Mouse (Mus musculus) hindbrain, embryonic 13.5 days (tissue): ENCODE measurements around the gene Zc3hc1. TPM values are rescaled to one million over a fixed set of nuclear protein-coding genes. Genes with fewer than 3 reads are reported as not detected.

Source experiments
- ATAC-seq: fragments of 200-750 bp; cut with Nextera tagmentation; 2 replicates; pipeline ENCODE4 v1.8.0; 2017; ENCODE audit warnings: moderate TSS enrichment; ENCODE audit not compliant: low FRiP score
- H3K27ac ChIP-seq: fragments of 300-500 bp; sonication (generic); 2 replicates; pipeline ENCODE4 v1.5.1; 2015; ENCODE audit warnings: inconsistent platforms, mild to moderate bottlenecking, moderate library complexity
- H3K27me3 ChIP-seq: fragments of 300-500 bp; sonication (generic); 2 replicates; pipeline ENCODE4 v1.6.1; 2015; ENCODE audit warnings: mild to moderate bottlenecking, inconsistent platforms
- H3K36me3 ChIP-seq: fragments of 300-500 bp; sonication (generic); 2 replicates; pipeline ENCODE4 v1.6.1; 2015; ENCODE audit warnings: mild to moderate bottlenecking, inconsistent platforms
- H3K4me1 ChIP-seq: fragments of 300-500 bp; sonication (generic); replicated peaks from 2 replicates; pipeline ENCODE4 v1.6.1; 2015; ENCODE audit warnings: inconsistent platforms
- H3K4me2 ChIP-seq: fragments of 300-500 bp; sonication (generic); 2 replicates; pipeline ENCODE4 v1.6.1; 2015; ENCODE audit warnings: inconsistent platforms, mild to moderate bottlenecking, moderate library complexity
- H3K4me3 ChIP-seq: fragments of 300-500 bp; sonication (generic); 2 replicates; pipeline ENCODE4 v1.5.1; 2015; ENCODE audit warnings: mild to moderate bottlenecking, inconsistent platforms
- H3K9ac ChIP-seq: fragments of 300-500 bp; sonication (generic); 2 replicates; pipeline ENCODE4 v1.6.1; 2015; ENCODE audit warnings: mild to moderate bottlenecking, inconsistent platforms
- H3K9me3 ChIP-seq: fragments of 300-500 bp; sonication (generic); 2 replicates; pipeline ENCODE4 v1.6.1; 2016; ENCODE audit warnings: inconsistent platforms
- WGBS: fragments of 180-500 bp; shearing (Covaris S2); methylation state at CpG from one replicate; pipeline ENCODE4 v1.1.7; 2015; 5-methylcytosine and 5-hydroxymethylcytosine counted together
- polyA plus RNA-seq: library from polyadenylated mRNA; unstranded; fragments of >200 nt; fragmentation: Nextera tagmentation; extraction: Ambion mirVana; gene quantifications from 2 replicates; pipeline ENCODE4 v1.2.1, GENCODE M21; 2015

Zc3hc1 gene
- polyA plus RNA-seq, 1 experiment from 2014 or later = 64.9 TPM

DNA sequence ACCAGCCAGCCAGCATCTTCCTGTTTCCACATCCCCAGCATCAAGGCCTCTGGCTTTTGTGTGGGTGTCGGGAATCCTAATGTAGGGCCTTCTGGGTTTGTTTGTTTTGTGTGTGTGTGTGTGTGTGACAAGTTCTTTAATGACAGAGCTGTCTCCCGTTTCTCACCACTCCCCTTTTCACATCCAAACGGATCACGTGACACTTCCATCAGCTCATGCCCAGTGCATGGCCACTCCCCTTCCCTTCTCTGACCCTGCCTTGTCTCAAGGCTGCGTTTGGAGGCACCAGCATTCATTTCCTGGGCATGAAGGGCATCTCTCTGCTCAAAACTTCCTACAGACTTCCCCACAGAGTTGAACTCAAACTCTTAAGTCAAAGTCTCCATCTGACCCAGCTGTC lies 27.0 kb downstream of the Zc3hc1 start:
- no peak for ATAC-seq
- peaks cover 61% of the 10 kb centered on the region for H3K36me3 ChIP-seq
- WGBS = 42% methylated on average over 5 of the region's 5 CpGs

DNA sequence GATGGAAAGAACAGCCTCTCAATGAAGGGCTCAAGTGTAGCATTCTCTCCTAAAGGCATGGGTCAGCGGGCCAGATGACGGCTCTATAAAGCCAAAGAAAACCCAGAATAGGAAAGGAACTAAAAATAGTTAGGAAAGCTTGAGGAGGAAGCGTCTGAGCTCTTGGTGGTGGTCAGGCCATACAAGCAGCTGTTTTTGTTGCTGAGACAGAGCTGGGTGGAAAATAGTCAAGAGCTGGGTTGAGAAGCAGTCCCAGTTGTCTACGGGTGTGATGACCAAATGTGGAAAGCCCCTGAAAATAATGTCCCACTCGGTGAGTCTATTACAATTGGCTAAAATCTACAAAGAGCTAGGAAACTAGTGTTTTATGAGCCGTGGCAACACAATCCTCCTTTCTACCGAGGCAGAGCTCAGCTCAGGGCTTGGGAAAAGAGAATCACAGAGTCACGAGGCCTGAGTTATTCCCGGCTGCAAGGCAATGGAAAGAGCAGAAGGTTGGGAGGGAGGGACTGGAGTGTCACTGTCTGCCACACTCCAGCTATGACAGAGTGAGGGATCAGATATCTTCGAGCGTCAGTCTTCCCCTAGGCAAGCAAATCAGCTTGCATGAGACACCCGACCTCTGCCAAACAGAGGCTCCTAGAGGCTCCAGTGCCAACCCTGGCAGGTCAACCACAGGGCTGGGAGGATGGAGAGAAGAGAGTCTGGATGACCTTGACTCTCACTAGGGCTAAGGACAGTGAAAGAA lies 30.9 kb downstream of the Zc3hc1 start:
- Histone ChIP-seq H3K4me3 (no peak overlapping the region), H3K27me3 (no peaks in the 10 kb centered on the region), H3K27ac (no peak overlapping the region), H3K9ac (no peak overlapping the region), H3K4me1 (no peaks in the 10 kb centered on the region), H3K9me3 (no peaks in the 10 kb centered on the region), H3K4me2 (no peak overlapping the region), H3K36me3 (peaks cover 23% of the 10 kb centered on the region)
- WGBS = 74% methylated on average over 12 of the region's 12 CpGs
- no peak for ATAC-seq

More for the DNA sequence above, 27.0 kb downstream of the Zc3hc1 start:
- Histone ChIP-seq H3K4me3 (no peak overlapping the region), H3K4me1 (no peaks in the 10 kb centered on the region), H3K27me3 (no peaks in the 10 kb centered on the region), H3K9ac (no peak overlapping the region), H3K4me2 (no peak overlapping the region), H3K27ac (no peak overlapping the region), H3K9me3 (no peaks in the 10 kb centered on the region)

DNA sequence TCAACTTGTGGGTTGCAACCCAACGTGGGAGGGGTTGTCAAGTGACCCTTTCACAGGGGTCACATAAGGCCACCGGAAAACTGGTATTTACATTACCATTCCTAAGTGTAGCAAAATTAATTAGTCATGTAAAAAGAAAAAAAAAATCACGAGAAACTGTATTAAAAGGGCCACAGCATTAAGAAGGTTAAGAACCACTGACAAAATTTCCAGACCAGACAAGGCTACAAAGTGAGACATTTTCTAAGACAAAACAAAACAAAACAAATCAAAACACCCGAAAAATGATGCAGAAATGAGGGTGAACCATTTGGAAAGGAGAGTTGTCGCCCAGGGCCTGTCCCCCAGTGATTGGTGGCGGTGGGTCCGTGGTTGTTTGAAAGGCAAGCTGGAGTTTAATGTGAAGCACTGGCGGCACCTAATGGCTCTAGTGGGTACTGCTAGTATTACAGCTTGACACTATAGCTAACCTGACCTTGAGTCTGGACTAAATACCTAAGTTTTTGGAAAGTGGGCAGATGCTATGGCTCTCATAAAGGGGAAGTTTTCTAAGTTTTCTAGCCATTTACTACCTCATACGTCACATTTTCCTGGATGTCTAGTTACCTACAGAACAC lies 33.2 kb downstream of the Zc3hc1 start:
- no peak overlapping the region for H3K27ac ChIP-seq
- peak; percentile 59; the same call in 1 of the 2 replicates for ATAC-seq
- peaks cover 5% of the 10 kb centered on the region; the same call in 1 of the 2 replicates for H3K36me3 ChIP-seq
- H3K4me1 ChIP-seq = no peaks in the 10 kb centered on the region
- no peak overlapping the region for H3K4me3 ChIP-seq
- no peaks in the 10 kb centered on the region for H3K9me3 ChIP-seq
- no peaks in the 10 kb centered on the region for H3K27me3 ChIP-seq
- H3K4me2 ChIP-seq = no peak overlapping the region
- WGBS = 22% methylated on average over 9 of the region's 9 CpGs
- no peak overlapping the region for H3K9ac ChIP-seq

DNA sequence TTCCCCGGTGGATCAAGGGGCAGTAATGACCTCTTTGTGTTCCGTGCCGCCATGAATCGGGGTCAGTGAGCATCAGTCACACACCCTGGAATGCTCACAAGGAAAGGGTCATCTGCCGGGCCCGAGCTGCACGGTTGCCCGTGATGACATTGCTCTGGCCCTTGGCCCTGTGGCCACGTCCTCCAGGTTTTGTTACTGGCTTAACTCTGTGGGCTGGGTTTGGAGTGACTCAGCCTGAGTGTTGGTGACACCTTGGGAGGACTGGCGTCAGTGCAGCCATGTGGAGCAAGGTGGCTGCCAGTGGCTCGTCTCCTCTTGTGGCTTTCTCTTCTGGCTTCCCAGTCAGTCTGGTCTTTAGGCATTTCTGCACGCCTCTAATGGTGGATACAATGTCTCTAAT lies 34.1 kb downstream of the Zc3hc1 start:
- peaks cover 2% of the 10 kb centered on the region; the same call in 1 of the 2 replicates for H3K36me3 ChIP-seq
- WGBS = 87% methylated on average over 12 of the region's 12 CpGs
- no peak overlapping the region for H3K9ac ChIP-seq
- no peak overlapping the region for H3K4me3 ChIP-seq
- no peak overlapping the region for H3K27ac ChIP-seq
- no peaks in the 10 kb centered on the region for H3K4me1 ChIP-seq
- no peak overlapping the region for H3K4me2 ChIP-seq
- H3K27me3 ChIP-seq = no peaks in the 10 kb centered on the region
- ATAC-seq = no peak
- H3K9me3 ChIP-seq = no peaks in the 10 kb centered on the region

DNA sequence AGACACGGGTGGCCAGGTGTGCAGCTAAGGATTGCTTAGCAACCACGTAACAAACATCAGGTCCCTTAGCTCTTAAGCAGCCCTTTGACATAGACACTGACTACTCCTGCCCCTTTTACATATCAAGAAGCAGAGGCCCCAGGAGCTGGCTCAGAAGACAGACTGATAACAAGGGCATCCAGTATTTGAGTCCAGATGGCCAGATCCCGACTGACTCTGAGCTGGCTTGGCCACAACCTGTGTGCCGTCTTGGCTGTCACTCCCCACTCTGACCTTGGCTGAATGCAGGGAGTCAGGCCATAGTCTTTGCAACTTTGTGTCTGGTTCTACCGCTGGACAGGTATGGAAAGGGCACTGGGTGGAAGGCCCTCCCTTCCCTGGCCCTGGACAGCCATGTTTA lies 34.7 kb downstream of the Zc3hc1 start:
- Histone ChIP-seq H3K27me3 (no peaks in the 10 kb centered on the region), H3K4me2 (no peak overlapping the region), H3K36me3 (peaks cover 2% of the 10 kb centered on the region; the same call in 1 of the 2 replicates), H3K27ac (no peak overlapping the region), H3K9me3 (no peaks in the 10 kb centered on the region), H3K9ac (no peak overlapping the region), H3K4me3 (no peak overlapping the region), H3K4me1 (no peaks in the 10 kb centered on the region)
- no peak for ATAC-seq
- WGBS = 84% methylated on average over 5 of the region's 5 CpGs

DNA sequence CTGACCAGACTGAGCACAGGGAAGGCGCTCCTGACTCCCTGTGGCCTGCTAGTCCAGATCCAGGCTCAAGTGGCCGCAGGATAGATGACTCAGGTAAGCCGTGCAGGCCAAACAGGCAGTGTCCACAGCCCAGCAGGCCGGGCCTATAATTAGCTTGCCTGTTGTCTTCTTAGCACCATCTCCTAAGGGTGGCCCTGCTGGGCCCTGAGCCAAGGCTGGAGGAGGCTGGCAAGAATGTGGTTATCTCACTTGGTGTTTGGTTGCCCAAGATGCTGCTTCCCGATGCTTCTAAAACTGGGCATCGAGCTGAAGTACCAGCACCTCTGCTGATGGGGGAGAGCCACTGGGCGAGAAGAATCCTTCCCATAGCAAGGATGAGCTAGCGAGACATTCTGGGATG lies 35.1 kb downstream of the Zc3hc1 start:
- Histone ChIP-seq H3K27me3 (no peaks in the 10 kb centered on the region), H3K4me3 (no peak overlapping the region), H3K9me3 (no peaks in the 10 kb centered on the region), H3K27ac (no peak overlapping the region), H3K9ac (no peak overlapping the region), H3K4me2 (no peak overlapping the region), H3K4me1 (no peaks in the 10 kb centered on the region), H3K36me3 (peaks cover 2% of the 10 kb centered on the region; the same call in 1 of the 2 replicates)
- 86% methylated on average over 8 of the region's 8 CpGs for WGBS
- ATAC-seq = no peak

DNA sequence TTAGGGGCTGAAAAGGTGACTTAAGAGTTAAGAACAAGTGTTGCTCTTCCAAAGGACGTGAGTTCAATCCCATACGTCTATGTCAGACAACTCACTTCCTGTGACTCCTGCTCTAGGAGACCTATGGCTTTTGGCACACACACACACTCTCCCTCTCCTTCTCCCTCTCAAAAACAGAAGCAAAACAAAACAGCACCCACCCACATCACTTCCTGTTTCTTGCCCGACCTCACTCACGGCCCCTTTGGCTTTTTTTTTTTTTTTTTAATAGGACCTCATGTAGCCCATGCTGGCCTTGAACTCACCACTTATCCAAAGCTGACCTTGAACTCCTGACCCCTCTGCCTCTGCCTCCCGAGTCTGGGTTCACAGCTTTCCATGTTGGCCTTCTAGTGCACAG lies 36.1 kb downstream of the Zc3hc1 start:
- ATAC-seq = no peak

DNA sequence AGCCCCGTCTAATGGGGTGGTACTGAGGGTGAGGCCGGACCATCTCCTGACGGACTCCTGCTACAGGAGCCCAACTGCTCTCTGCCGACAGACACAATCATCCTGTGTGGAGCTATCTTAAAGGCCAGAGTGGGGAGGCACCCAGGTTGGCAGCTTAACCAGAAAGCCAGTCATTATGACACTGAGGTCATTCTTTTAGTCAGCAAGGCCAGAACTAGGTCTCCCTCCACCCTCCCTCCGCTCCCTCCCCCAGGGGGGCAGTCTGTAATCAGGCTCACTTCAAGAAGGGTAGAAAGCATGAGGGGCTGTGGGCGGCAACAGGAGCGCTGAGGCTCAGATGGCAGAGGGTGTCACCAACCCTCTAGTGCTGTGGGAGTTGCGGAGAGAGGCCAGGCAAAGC lies 37.2 kb downstream of the Zc3hc1 start:
- no peak for ATAC-seq
- H3K4me3 ChIP-seq = no peak overlapping the region
- WGBS = 79% methylated on average over 8 of the region's 8 CpGs

More for the DNA sequence above, 36.1 kb downstream of the Zc3hc1 start:
- no peaks in the 10 kb centered on the region for H3K9me3 ChIP-seq
- H3K36me3 ChIP-seq = no peaks in the 10 kb centered on the region
- no peak overlapping the region for H3K9ac ChIP-seq
- 55% methylated on average over 5 of the region's 5 CpGs for WGBS
- H3K27me3 ChIP-seq = no peaks in the 10 kb centered on the region
- no peak overlapping the region for H3K27ac ChIP-seq
- H3K4me1 ChIP-seq = no peaks in the 10 kb centered on the region
- no peak overlapping the region for H3K4me2 ChIP-seq
- no peak overlapping the region for H3K4me3 ChIP-seq

DNA sequence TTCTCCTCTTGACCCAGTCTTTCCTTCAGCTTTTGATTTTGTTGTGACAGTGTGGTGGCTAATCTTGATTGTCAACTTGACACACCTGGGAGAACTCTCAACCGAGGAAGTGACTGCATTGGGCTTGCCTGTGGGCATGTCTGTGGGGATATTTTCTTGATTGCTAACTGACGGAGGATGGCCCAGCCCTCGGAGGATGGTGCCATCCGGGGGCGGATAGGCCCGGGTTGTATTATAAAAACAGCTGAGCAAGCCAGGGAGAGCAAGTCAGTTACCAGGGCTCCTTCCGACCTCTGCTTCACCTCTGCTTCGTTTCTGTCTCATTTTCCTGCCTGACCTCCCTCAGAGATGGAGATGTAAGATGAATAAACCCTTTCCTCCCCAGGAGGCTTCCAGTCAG lies 38.1 kb downstream of the Zc3hc1 start:
- Histone ChIP-seq H3K4me3 (no peak overlapping the region), H3K27ac (no peak overlapping the region), H3K36me3 (no peaks in the 10 kb centered on the region), H3K9me3 (no peaks in the 10 kb centered on the region), H3K4me2 (no peak overlapping the region), H3K27me3 (no peaks in the 10 kb centered on the region), H3K4me1 (no peaks in the 10 kb centered on the region), H3K9ac (no peak overlapping the region)
- ATAC-seq = no peak
- WGBS = 52% methylated on average over 8 of the region's 8 CpGs

More for the DNA sequence above, 37.2 kb downstream of the Zc3hc1 start:
- Histone ChIP-seq H3K27ac (no peak overlapping the region), H3K9me3 (no peaks in the 10 kb centered on the region), H3K36me3 (no peaks in the 10 kb centered on the region), H3K27me3 (no peaks in the 10 kb centered on the region), H3K4me2 (no peak overlapping the region), H3K4me1 (no peaks in the 10 kb centered on the region), H3K9ac (no peak overlapping the region)

DNA sequence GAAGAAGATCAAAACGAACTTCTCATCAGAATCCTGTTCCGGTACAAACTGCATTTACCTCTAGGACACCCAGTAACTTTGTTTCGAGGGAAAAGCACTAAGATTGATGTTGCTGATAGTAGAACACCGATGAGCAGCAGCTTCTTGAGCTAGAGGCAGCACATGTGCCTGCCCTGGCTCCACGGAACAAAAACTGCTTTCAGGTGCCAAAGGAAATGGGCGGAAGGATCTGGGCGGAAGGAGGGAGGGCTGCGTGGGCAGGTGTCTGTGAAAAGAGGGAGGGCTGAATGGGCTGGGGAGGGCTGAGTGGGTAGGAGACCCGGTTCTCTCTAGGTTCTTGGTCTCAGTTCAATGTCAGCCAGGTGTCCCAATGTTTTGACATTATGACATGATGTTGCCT lies 39.5 kb downstream of the Zc3hc1 start:
- H3K27me3 ChIP-seq = no peaks in the 10 kb centered on the region
- no peak overlapping the region for H3K9ac ChIP-seq
- no peaks in the 10 kb centered on the region for H3K4me1 ChIP-seq
- WGBS = 87% methylated on average over 9 of the region's 9 CpGs
- H3K27ac ChIP-seq = no peak overlapping the region
- H3K9me3 ChIP-seq = no peaks in the 10 kb centered on the region
- H3K4me3 ChIP-seq = no peak overlapping the region
- no peak for ATAC-seq
- no peak overlapping the region for H3K4me2 ChIP-seq
- H3K36me3 ChIP-seq = no peaks in the 10 kb centered on the region

DNA sequence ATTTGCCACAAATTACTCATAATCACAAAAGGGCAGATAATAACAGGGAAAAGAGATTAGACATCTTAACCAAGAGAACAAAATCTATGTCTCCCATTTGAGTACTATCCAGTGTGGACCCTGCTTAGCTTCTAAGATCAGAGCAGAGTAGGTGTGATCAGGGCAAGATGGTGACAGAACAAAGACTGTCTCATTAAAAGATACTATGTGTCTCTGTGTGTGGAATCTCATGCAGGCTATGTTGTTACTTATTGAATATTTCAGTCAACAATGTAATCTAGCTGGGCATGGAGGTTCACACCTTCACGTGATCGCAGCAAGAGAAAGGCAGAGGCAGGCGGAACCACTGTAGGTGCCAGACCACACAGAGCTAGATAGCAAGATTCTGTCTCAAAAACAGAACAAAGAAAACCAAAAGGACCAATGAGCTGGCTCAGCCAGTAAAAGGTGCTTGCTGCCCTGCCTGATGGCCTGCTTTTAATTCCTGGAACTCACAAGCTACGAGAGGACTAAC lies 43.5 kb downstream of the Zc3hc1 start:
- ATAC-seq = no peak
- Histone ChIP-seq H3K9me3 (no peaks in the 10 kb centered on the region), H3K36me3 (no peaks in the 10 kb centered on the region), H3K4me2 (no peak overlapping the region), H3K9ac (no peak overlapping the region), H3K4me1 (no peaks in the 10 kb centered on the region), H3K27me3 (no peaks in the 10 kb centered on the region), H3K4me3 (no peak overlapping the region), H3K27ac (no peak overlapping the region)
- 86% methylated on average over 4 of the region's 4 CpGs for WGBS

DNA sequence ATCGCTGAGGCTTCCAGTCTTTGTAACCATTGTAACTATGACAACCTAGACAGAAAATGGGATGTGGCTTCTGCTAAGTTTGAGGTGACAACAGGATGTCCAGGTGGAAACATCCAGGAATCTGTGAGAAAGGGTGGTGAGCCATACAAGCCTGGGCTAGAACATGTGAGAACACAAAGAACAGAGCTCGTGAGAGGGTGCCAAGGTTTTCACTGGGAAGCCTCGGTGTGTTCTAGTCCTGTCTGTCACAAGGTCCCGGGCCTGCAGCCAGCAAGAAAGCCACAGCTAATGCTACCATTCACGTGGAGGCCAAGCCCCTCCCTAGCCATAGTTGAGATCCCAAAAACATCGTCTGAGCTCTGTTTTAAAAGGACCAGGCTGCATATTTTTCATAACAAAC lies 44.1 kb downstream of the Zc3hc1 start:
- 78% methylated on average over 6 of the region's 6 CpGs for WGBS
- Histone ChIP-seq H3K4me3 (no peak overlapping the region), H3K4me2 (no peak overlapping the region), H3K4me1 (no peaks in the 10 kb centered on the region), H3K9ac (no peak overlapping the region), H3K27ac (no peak overlapping the region), H3K27me3 (no peaks in the 10 kb centered on the region), H3K36me3 (no peaks in the 10 kb centered on the region), H3K9me3 (no peaks in the 10 kb centered on the region)
- ATAC-seq = no peak

DNA sequence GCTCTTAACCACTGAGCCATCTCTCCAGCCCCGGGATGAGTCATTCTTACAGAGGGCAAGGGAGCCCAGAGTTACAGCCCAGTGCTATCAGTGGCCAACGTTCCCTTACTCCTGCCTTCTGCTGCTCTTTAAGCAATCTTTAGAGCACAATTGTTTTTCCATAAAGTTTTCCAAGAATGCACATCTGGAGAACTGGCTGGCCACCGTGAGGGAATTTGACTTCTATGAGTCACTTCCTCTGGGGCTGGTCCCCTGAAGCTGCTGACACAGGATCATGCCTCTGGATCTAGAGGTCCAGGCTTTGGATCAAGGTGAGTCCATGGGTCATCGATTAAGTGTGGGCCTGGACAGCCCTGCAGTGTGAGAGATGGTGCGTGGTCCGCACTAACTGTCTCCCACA lies 46.8 kb downstream of the Zc3hc1 start:
- Histone ChIP-seq H3K9me3 (no peaks in the 10 kb centered on the region), H3K4me3 (no peak overlapping the region), H3K27ac (no peak overlapping the region), H3K27me3 (no peaks in the 10 kb centered on the region), H3K4me2 (no peak overlapping the region), H3K36me3 (no peaks in the 10 kb centered on the region), H3K9ac (no peak overlapping the region), H3K4me1 (no peaks in the 10 kb centered on the region)
- no peak for ATAC-seq
- WGBS = 89% methylated on average over 6 of the region's 6 CpGs
